Mouse (Mus musculus) forebrain, embryonic 11.5 days (tissue): ENCODE measurements at regions not wholly inside any gene's neighbourhood (a gene's known extent, or its start where the extent isn't known, plus 50 kb on each side); places are given as distances from the start of the nearest gene placed in this dataset.

ENCODE experiments used
- ATAC-seq: fragments of 200-750 bp; cut with Nextera tagmentation; replicated peaks from 2 replicates; pipeline ENCODE4 v1.8.0; 2017; ENCODE audit warnings: moderate TSS enrichment; ENCODE audit not compliant: low FRiP score
- DNase-seq: peaks from one replicate; pipeline ENCODE4 v3.0.0-alpha.2; 2017; ENCODE audit warnings: low spot score
- H3K27ac ChIP-seq: fragments of 300-500 bp; sonication (generic); 2 replicates; pipeline ENCODE4 v1.5.1; 2014; ENCODE audit warnings: low read depth, low read length
- H3K27me3 ChIP-seq: fragments of 300-500 bp; sonication (generic); 2 replicates; pipeline ENCODE4 v1.6.1; 2014; ENCODE audit warnings: mild to moderate bottlenecking, low read length, mixed read lengths; ENCODE audit not compliant: control insufficient read depth, insufficient read depth
- H3K36me3 ChIP-seq: fragments of 300-500 bp; sonication (generic); 2 replicates; pipeline ENCODE4 v1.6.1; 2014; ENCODE audit warnings: mild to moderate bottlenecking, low read length, moderate library complexity, mixed read lengths; ENCODE audit not compliant: control insufficient read depth, insufficient read depth
- H3K4me1 ChIP-seq: fragments of 300-500 bp; sonication (generic); replicated peaks from 2 replicates; pipeline ENCODE4 v1.6.1; 2014; ENCODE audit warnings: low read length, mixed read lengths; ENCODE audit not compliant: control insufficient read depth, insufficient read depth
- H3K4me2 ChIP-seq: fragments of 300-500 bp; sonication (generic); 2 replicates; pipeline ENCODE4 v1.6.1; 2014; ENCODE audit warnings: low read depth, mild to moderate bottlenecking, low read length, moderate library complexity, mixed read lengths; ENCODE audit not compliant: severe bottlenecking
- H3K4me3 ChIP-seq: fragments of 300-500 bp; sonication (generic); 2 replicates; pipeline ENCODE4 v1.5.1; 2014; ENCODE audit warnings: low read depth, low read length
- H3K9ac ChIP-seq: fragments of 300-500 bp; sonication (generic); 2 replicates; pipeline ENCODE4 v1.6.1; 2014; ENCODE audit warnings: low read length
- H3K9me3 ChIP-seq: fragments of 300-500 bp; sonication (generic); 2 replicates; pipeline ENCODE4 v1.6.1; 2016; ENCODE audit warnings: low read length, mixed read lengths; ENCODE audit not compliant: control insufficient read depth
- WGBS: fragments of 180-500 bp; shearing (Covaris S2); extraction: QIAGEN DNeasy Blood & Tissue Kit; methylation state at CpG from one replicate; pipeline ENCODE4 v1.1.7; 2014; 5-methylcytosine and 5-hydroxymethylcytosine counted together

- H3K4me1 ChIP-seq, result no peaks in the 10 kb centered on the region
- no peak overlapping the region for H3K9ac ChIP-seq
- H3K4me3 ChIP-seq, result no peak overlapping the region
- ATAC-seq, result no peak
- H3K27ac ChIP-seq, result no peak overlapping the region
- DNase-seq, result no peak
- H3K27me3 ChIP-seq, result no peaks in the 10 kb centered on the region
- WGBS, result 78% methylated on average over 5 of the region's 5 CpGs
- H3K4me2 ChIP-seq, result no peak overlapping the region
- H3K36me3 ChIP-seq, result no peaks in the 10 kb centered on the region
- no peaks in the 10 kb centered on the region for H3K9me3 ChIP-seq
Observed at GRCm38 (mm10) chr6:84414400-84414799, 179.3 kb downstream of the Cyp26b1 start.

GRCm38 (mm10) chr6:84409863-84410513 lies 183.7 kb downstream of the Cyp26b1 start:
- Histone ChIP-seq H3K4me2 (no peak overlapping the region), H3K27ac (no peak overlapping the region), H3K9me3 (no peaks in the 10 kb centered on the region), H3K36me3 (no peaks in the 10 kb centered on the region), H3K27me3 (no peaks in the 10 kb centered on the region), H3K4me1 (no peaks in the 10 kb centered on the region), H3K9ac (no peak overlapping the region), H3K4me3 (no peak overlapping the region)
- WGBS, result 91% methylated on average over 10 of the region's 10 CpGs
- DNase-seq (no peak), ATAC-seq (no peak)

- H3K9me3 ChIP-seq, result no peaks in the 10 kb centered on the region
Observed at GRCm38 (mm10) chr6:84408513-84408912, 185.2 kb downstream of the Cyp26b1 start.

GRCm38 (mm10) chr6:84407773-84408172 lies 185.9 kb downstream of the Cyp26b1 start:
- no peak; the same call in 1 of the 2 replicates for ATAC-seq
- WGBS, result 14% methylated on average over 6 of the region's 6 CpGs
- Histone ChIP-seq H3K4me2 (no peak overlapping the region), H3K36me3 (no peaks in the 10 kb centered on the region), H3K27me3 (no peaks in the 10 kb centered on the region), H3K4me1 (no peaks in the 10 kb centered on the region), H3K27ac (no peak overlapping the region), H3K9ac (no peak overlapping the region), H3K9me3 (no peaks in the 10 kb centered on the region), H3K4me3 (no peak overlapping the region)
- DNase-seq, result peak; percentile 82

More at GRCm38 (mm10) chr6:84408513-84408912, 185.2 kb downstream of the Cyp26b1 start:
- DNase-seq (no peak), ATAC-seq (no peak)
- Histone ChIP-seq H3K36me3 (no peaks in the 10 kb centered on the region), H3K27ac (no peak overlapping the region), H3K27me3 (no peaks in the 10 kb centered on the region), H3K4me3 (no peak overlapping the region), H3K4me1 (no peaks in the 10 kb centered on the region), H3K4me2 (no peak overlapping the region), H3K9ac (no peak overlapping the region)
- WGBS, result 84% methylated on average over 5 of the region's 5 CpGs

- H3K36me3 ChIP-seq, result no peaks in the 10 kb centered on the region
- ATAC-seq, result no peak
- H3K9me3 ChIP-seq, result no peaks in the 10 kb centered on the region
Observed at GRCm38 (mm10) chr6:84404695-84405094, 189.0 kb downstream of the Cyp26b1 start.

GRCm38 (mm10) chr6:84402431-84402830 lies 191.3 kb downstream of the Cyp26b1 start:
- Histone ChIP-seq H3K27me3 (no peaks in the 10 kb centered on the region), H3K4me2 (no peak overlapping the region), H3K9me3 (no peaks in the 10 kb centered on the region), H3K4me1 (no peaks in the 10 kb centered on the region), H3K36me3 (no peaks in the 10 kb centered on the region), H3K4me3 (no peak overlapping the region), H3K27ac (no peak overlapping the region), H3K9ac (no peak overlapping the region)
- 72% methylated on average over 2 of the region's 2 CpGs for WGBS
- ATAC-seq, result no peak
- no peak for DNase-seq

More at GRCm38 (mm10) chr6:84404695-84405094, 189.0 kb downstream of the Cyp26b1 start:
- Histone ChIP-seq H3K4me2 (no peak overlapping the region), H3K9ac (no peak overlapping the region), H3K4me1 (no peaks in the 10 kb centered on the region), H3K4me3 (no peak overlapping the region), H3K27ac (no peak overlapping the region), H3K27me3 (no peaks in the 10 kb centered on the region)
- DNase-seq, result no peak
- WGBS, result 67% methylated on average over 4 of the region's 4 CpGs

GRCm38 (mm10) chr6:84394496-84395090 lies 199.1 kb downstream of the Cyp26b1 start:
- DNase-seq, result no peak
- H3K9me3 ChIP-seq, result no peaks in the 10 kb centered on the region
- 79% methylated on average over 6 of the region's 6 CpGs for WGBS
- no peak for ATAC-seq
- no peak overlapping the region for H3K4me3 ChIP-seq
- no peaks in the 10 kb centered on the region for H3K27me3 ChIP-seq
- no peak overlapping the region for H3K4me2 ChIP-seq
- H3K4me1 ChIP-seq, result no peaks in the 10 kb centered on the region
- no peak overlapping the region for H3K27ac ChIP-seq
- H3K9ac ChIP-seq, result no peak overlapping the region
- H3K36me3 ChIP-seq, result no peaks in the 10 kb centered on the region

GRCm38 (mm10) chr6:84393519-84394231 lies 200.0 kb downstream of the Cyp26b1 start:
- Histone ChIP-seq H3K4me1 (no peaks in the 10 kb centered on the region), H3K36me3 (no peaks in the 10 kb centered on the region), H3K4me2 (no peak overlapping the region), H3K9ac (no peak overlapping the region), H3K4me3 (no peak overlapping the region), H3K27ac (no peak overlapping the region), H3K27me3 (no peaks in the 10 kb centered on the region), H3K9me3 (no peaks in the 10 kb centered on the region)
- 92% methylated on average over 9 of the region's 9 CpGs for WGBS
- DNase-seq, result no peak
- ATAC-seq, result no peak
